Mouse (Mus musculus): ENCODE results near the gene Flii. TPM values are rescaled to one million over a fixed set of nuclear protein-coding genes. Genes with fewer than 3 reads are reported as not detected.

The Flii gene
- total RNA-seq, 1 experiment from 2014 or later: 249 TPM

GRCm38 (mm10) chr11:60727392-60728140 lies 503 bp upstream of the Flii start:
- ATAC-seq (ENCODE audit: extremely low read depth, insufficient number of reproducible peaks, low FRiP score, poor library complexity, severe bottlenecking): no peak

- ATAC-seq (ENCODE audit: extremely low read depth, insufficient number of reproducible peaks, low FRiP score, poor library complexity, severe bottlenecking): no peak
Measured at GRCm38 (mm10) chr11:60719263-60719662, 7.8 kb downstream of the Flii start.

- no peak for ATAC-seq (ENCODE audit: extremely low read depth, insufficient number of reproducible peaks, low FRiP score, poor library complexity, severe bottlenecking)
Measured at GRCm38 (mm10) chr11:60715833-60716232, 11.2 kb downstream of the Flii start.

GRCm38 (mm10) chr11:60712639-60713255 lies 14.3 kb downstream of the Flii start:
- no peak for ATAC-seq (ENCODE audit: extremely low read depth, insufficient number of reproducible peaks, low FRiP score, poor library complexity, severe bottlenecking)

GRCm38 (mm10) chr11:60712040-60712439 lies 15.0 kb downstream of the Flii start:
- no peak for ATAC-seq (ENCODE audit: extremely low read depth, insufficient number of reproducible peaks, low FRiP score, poor library complexity, severe bottlenecking)

GRCm38 (mm10) chr11:60711218-60711617 lies 15.8 kb downstream of the Flii start:
- ATAC-seq (ENCODE audit: extremely low read depth, insufficient number of reproducible peaks, low FRiP score, poor library complexity, severe bottlenecking): no peak

GRCm38 (mm10) chr11:60709481-60710465 lies 17.3 kb downstream of the Flii start:
- no peak for ATAC-seq (ENCODE audit: extremely low read depth, insufficient number of reproducible peaks, low FRiP score, poor library complexity, severe bottlenecking)

- no peak for ATAC-seq (ENCODE audit: extremely low read depth, insufficient number of reproducible peaks, low FRiP score, poor library complexity, severe bottlenecking)
Measured at GRCm38 (mm10) chr11:60708631-60709030, 18.4 kb downstream of the Flii start.

- ATAC-seq (ENCODE audit: extremely low read depth, insufficient number of reproducible peaks, low FRiP score, poor library complexity, severe bottlenecking): no peak
Measured at GRCm38 (mm10) chr11:60707672-60708071, 19.4 kb downstream of the Flii start.

GRCm38 (mm10) chr11:60706696-60707480 lies 20.2 kb downstream of the Flii start:
- ATAC-seq (ENCODE audit: extremely low read depth, insufficient number of reproducible peaks, low FRiP score, poor library complexity, severe bottlenecking): no peak

GRCm38 (mm10) chr11:60706076-60706475 lies 21.0 kb downstream of the Flii start:
- ATAC-seq (ENCODE audit: extremely low read depth, insufficient number of reproducible peaks, low FRiP score, poor library complexity, severe bottlenecking): no peak

GRCm38 (mm10) chr11:60705255-60705654 lies 21.8 kb downstream of the Flii start:
- ATAC-seq (ENCODE audit: extremely low read depth, insufficient number of reproducible peaks, low FRiP score, poor library complexity, severe bottlenecking): no peak

- no peak for ATAC-seq (ENCODE audit: extremely low read depth, insufficient number of reproducible peaks, low FRiP score, poor library complexity, severe bottlenecking)
Measured at GRCm38 (mm10) chr11:60704023-60704880, 22.8 kb downstream of the Flii start.

GRCm38 (mm10) chr11:60703131-60703530 lies 23.9 kb downstream of the Flii start:
- peak; percentile 34; the same call in 1 of the 2 replicates for ATAC-seq (ENCODE audit: extremely low read depth, insufficient number of reproducible peaks, low FRiP score, poor library complexity, severe bottlenecking)

- ATAC-seq (ENCODE audit: extremely low read depth, insufficient number of reproducible peaks, low FRiP score, poor library complexity, severe bottlenecking): no peak
Measured at GRCm38 (mm10) chr11:60701611-60702010, 25.5 kb downstream of the Flii start.

- ATAC-seq (ENCODE audit: extremely low read depth, insufficient number of reproducible peaks, low FRiP score, poor library complexity, severe bottlenecking): no peak
Measured at GRCm38 (mm10) chr11:60700320-60701185, 26.5 kb downstream of the Flii start.

GRCm38 (mm10) chr11:60699524-60700075 lies 27.5 kb downstream of the Flii start, which contains the start of gene Llgl1:
Llgl1 (plus strand) TSS chr11:60699723.
- peak; percentile 61 for ATAC-seq (ENCODE audit: extremely low read depth, insufficient number of reproducible peaks, low FRiP score, poor library complexity, severe bottlenecking)

All from neutrophil, adult 5-6 weeks (primary cell).